Mouse (Mus musculus) liver, adult 2 months (tissue): ENCODE results near the gene Srpx2.

ENCODE experiments used
- CTCF ChIP-seq: fragments of 200-500 bp; IDR thresholded peaks from 2 replicates; pipeline ENCODE4 v1.5.1; 2011; ENCODE audit warnings: low read depth, low read length, control low read depth
- POLR2A ChIP-seq: fragments of 200-500 bp; IDR thresholded peaks from 2 replicates; pipeline ENCODE4 v1.6.1; 2011; ENCODE audit warnings: low read length, control low read depth; ENCODE audit not compliant: insufficient read depth; ENCODE audit errors: extremely low read depth

GRCm38 (mm10) chrX:133960617-133961016 is 52.4 kb downstream of the Srpx2 start:
- TF ChIP-seq CTCF = no peak
- TF ChIP-seq POLR2A = no peak
